Mouse (Mus musculus): ENCODE data around the gene Klhdc3. TPM values are rescaled to one million over a fixed set of nuclear protein-coding genes. Genes with fewer than 3 reads are reported as not detected.

Klhdc3 gene
- polyA plus RNA-seq, 1 experiment from 2014 or later, result 147 TPM

- no peaks in the 10 kb centered on the region for H3K4me1 ChIP-seq (ENCODE audit: control insufficient read depth, insufficient read depth, low read length)
- 93% methylated on average over 12 of the region's 12 CpGs for WGBS
- DNase-seq (ENCODE audit: low spot score), result no peak
These were observed 10.0 kb upstream of the Klhdc3 start for GRCm38 (mm10) chr17:46690665-46691064.

GRCm38 (mm10) chr17:46685913-46686312 is 5.2 kb upstream of the Klhdc3 start:
- no peaks in the 10 kb centered on the region for H3K27me3 ChIP-seq (replicated peaks; ENCODE audit: control insufficient read depth, insufficient read depth, low read length)
- DNase-seq (ENCODE audit: low spot score) (no peak), ATAC-seq (no peak)
- no peaks in the 10 kb centered on the region for H3K9me3 ChIP-seq (replicated peaks; ENCODE audit: control insufficient read depth, low read length)
- peaks cover 6% of the 10 kb centered on the region for H3K4me1 ChIP-seq (ENCODE audit: control insufficient read depth, insufficient read depth, low read length)
- no peak overlapping the region for H3K4me2 ChIP-seq (ENCODE audit: low read length)
- H3K9ac ChIP-seq (ENCODE audit: low read length), result no peak overlapping the region
- no peak overlapping the region for H3K4me3 ChIP-seq (ENCODE audit: low read depth, low read length)
- H3K27ac ChIP-seq (ENCODE audit: low read depth, low read length), result no peak overlapping the region
- 97% methylated on average over 6 of the region's 6 CpGs for WGBS
- peaks cover 50% of the 10 kb centered on the region for H3K36me3 ChIP-seq (ENCODE audit: control insufficient read depth, insufficient read depth, low read length)

More at GRCm38 (mm10) chr17:46690665-46691064, 10.0 kb upstream of the Klhdc3 start:
- no peak for ATAC-seq
- peaks cover 20% of the 10 kb centered on the region for H3K36me3 ChIP-seq (ENCODE audit: control insufficient read depth, insufficient read depth, low read length)
- H3K27me3 ChIP-seq (replicated peaks; ENCODE audit: control insufficient read depth, insufficient read depth, low read length), result no peaks in the 10 kb centered on the region
- H3K9me3 ChIP-seq (replicated peaks; ENCODE audit: control insufficient read depth, low read length), result no peaks in the 10 kb centered on the region
- H3K4me3 ChIP-seq (ENCODE audit: low read depth, low read length), result no peak overlapping the region
- no peak overlapping the region for H3K4me2 ChIP-seq (ENCODE audit: low read length)
- no peak overlapping the region for H3K27ac ChIP-seq (ENCODE audit: low read depth, low read length)
- no peak overlapping the region for H3K9ac ChIP-seq (ENCODE audit: low read length)

DNA sequence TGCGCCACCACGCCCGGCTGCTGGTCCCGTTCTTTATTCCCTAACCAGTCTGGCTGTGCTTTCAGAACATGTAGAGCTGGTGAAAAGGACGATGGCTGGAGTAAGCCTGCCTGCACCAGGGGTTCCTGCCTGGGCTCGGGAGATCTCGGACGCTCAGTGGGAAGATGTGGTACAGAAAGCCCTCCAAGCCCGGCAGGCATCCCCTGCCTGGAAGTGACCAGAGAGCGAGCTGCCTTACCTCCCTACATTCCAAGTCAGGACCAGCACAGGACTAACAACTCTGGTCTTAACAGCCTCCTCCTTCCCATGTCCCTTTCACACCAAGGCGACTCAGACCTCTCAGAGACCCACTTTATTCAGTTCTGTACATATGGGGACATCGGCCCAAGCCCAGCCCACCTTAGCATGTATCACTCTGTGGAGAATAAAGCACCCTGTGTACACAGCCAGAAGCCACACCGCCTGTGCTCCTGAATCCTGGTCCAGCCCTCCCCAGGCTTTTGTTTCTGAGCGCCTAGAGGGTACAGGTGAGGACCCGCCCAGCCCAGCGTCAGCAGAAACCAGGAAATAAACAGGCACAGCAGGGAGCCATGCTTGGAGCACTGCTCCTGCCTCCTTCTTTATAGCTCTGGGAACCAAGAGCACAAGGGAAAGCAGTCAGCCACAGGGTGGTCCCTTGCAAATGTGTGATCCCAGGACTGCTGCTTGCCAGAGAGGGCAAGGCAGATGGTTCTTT is 2.1 kb upstream of the Klhdc3 start:
- Histone ChIP-seq H3K27me3 (replicated peaks; ENCODE audit: control insufficient read depth, insufficient read depth, low read length) (no peaks in the 10 kb centered on the region), H3K27ac (ENCODE audit: low read depth, low read length) (no peak overlapping the region), H3K9me3 (replicated peaks; ENCODE audit: control insufficient read depth, low read length) (no peaks in the 10 kb centered on the region), H3K36me3 (ENCODE audit: control insufficient read depth, insufficient read depth, low read length) (peaks cover 54% of the 10 kb centered on the region), H3K4me2 (ENCODE audit: low read length) (no peak overlapping the region), H3K4me3 (ENCODE audit: low read depth, low read length) (no peak overlapping the region), H3K4me1 (ENCODE audit: control insufficient read depth, insufficient read depth, low read length) (peaks cover 18% of the 10 kb centered on the region), H3K9ac (ENCODE audit: low read length) (no peak overlapping the region)
- DNase-seq (ENCODE audit: low spot score), result no peak
- no peak for ATAC-seq
- 76% methylated on average over 16 of the region's 16 CpGs for WGBS

- Histone ChIP-seq H3K27me3 (replicated peaks; ENCODE audit: control insufficient read depth, insufficient read depth, low read length) (no peaks in the 10 kb centered on the region), H3K9me3 (replicated peaks; ENCODE audit: control insufficient read depth, low read length) (no peaks in the 10 kb centered on the region), H3K4me1 (ENCODE audit: control insufficient read depth, insufficient read depth, low read length) (peaks cover 18% of the 10 kb centered on the region), H3K4me3 (ENCODE audit: low read depth, low read length) (peak overlapping the region; percentile 80), H3K36me3 (ENCODE audit: control insufficient read depth, insufficient read depth, low read length) (peaks cover 58% of the 10 kb centered on the region), H3K4me2 (ENCODE audit: low read length) (peak overlapping the region; percentile 79), H3K27ac (ENCODE audit: low read depth, low read length) (no peak overlapping the region), H3K9ac (ENCODE audit: low read length) (peak overlapping the region; percentile 70)
- no peak for DNase-seq (ENCODE audit: low spot score)
- WGBS, result 31% methylated on average over 12 of the region's 12 CpGs
- no peak for ATAC-seq
These were observed 878 bp upstream of the Klhdc3 start for GRCm38 (mm10) chr17:46681466-46682118.

DNA sequence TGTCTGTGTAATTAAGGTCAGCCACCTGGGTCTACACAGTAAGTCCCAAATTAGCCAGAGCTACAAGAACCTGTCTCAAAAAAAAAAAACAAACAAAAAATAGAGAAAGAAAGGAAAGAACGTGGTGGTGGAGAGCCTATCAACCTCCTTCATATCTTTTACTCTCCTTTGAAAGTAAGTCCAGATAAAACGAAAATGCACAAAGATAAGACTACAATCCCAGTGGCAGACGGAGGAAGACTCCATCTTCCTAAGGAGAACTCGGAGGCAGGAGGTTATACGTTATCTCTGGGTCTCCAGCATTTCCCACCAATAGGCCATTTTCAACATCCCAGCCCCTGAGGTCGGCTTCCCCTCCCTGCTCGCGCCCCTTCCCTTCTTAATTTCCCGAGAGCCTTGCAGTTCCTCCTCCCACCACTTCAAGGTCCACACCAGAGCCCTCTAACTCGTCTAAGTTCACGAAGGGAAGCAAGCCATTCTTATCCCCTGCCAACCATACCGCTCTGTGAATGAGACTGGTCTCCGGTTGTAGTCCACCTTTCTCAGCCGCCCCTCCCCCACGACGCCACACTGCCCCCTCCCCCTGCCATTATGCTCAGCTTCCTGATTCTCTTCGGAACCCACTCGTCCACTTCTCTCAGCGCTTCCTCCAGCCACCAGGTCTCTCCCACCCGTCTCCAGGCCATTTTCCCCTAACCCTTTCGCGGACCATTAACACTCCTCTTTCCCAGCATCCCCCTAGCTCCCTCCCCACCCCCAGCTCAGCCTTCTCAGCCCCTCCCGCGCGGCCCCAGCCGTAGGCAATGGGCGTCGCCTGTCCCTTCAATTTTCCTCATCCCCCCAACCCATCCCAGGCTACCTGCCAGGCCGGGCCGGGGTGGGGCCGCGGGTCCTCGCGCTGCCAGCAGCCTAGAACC is 613 bp downstream of the Klhdc3 start:
- DNase-seq (ENCODE audit: low spot score) (peak; percentile 61), ATAC-seq (peak; percentile 15)
- peak overlapping the region; percentile 80 for H3K4me3 ChIP-seq (ENCODE audit: low read depth, low read length)
- no peaks in the 10 kb centered on the region for H3K27me3 ChIP-seq (replicated peaks; ENCODE audit: control insufficient read depth, insufficient read depth, low read length)
- H3K27ac ChIP-seq (ENCODE audit: low read depth, low read length), result peak overlapping the region; percentile 80
- peaks cover 58% of the 10 kb centered on the region for H3K36me3 ChIP-seq (ENCODE audit: control insufficient read depth, insufficient read depth, low read length)
- H3K4me2 ChIP-seq (ENCODE audit: low read length), result peak overlapping the region; percentile 77
- peak overlapping the region; percentile 76 for H3K9ac ChIP-seq (ENCODE audit: low read length)
- WGBS, result 1% methylated on average over 34 of the region's 34 CpGs
- no peaks in the 10 kb centered on the region for H3K9me3 ChIP-seq (replicated peaks; ENCODE audit: control insufficient read depth, low read length)
- peaks cover 18% of the 10 kb centered on the region for H3K4me1 ChIP-seq (ENCODE audit: control insufficient read depth, insufficient read depth, low read length)

DNA sequence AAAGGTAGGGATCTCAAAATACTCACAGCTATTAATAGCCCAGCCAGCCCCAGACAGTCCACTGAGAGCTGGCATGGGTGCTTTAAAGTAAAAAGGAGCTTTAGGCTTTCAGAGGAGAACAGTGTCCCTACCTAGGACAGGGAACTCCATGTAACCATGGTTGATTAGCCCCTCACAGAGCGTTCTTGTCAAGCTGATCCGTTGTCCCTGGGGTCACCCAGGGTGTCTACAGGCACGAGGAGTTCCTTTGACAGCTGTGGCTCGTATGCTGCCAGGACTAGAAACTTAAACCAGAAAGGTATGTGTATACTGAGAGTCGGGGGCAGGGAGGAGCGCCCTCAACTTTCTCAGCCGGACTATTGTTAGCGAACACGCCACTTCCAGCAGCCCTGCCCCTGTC is 1.8 kb downstream of the Klhdc3 start:
- Histone ChIP-seq H3K27ac (ENCODE audit: low read depth, low read length) (no peak overlapping the region), H3K9ac (ENCODE audit: low read length) (peak overlapping the region; percentile 76), H3K4me3 (ENCODE audit: low read depth, low read length) (peak overlapping the region; percentile 80; the same call in 1 of the 2 replicates), H3K27me3 (replicated peaks; ENCODE audit: control insufficient read depth, insufficient read depth, low read length) (no peaks in the 10 kb centered on the region), H3K36me3 (ENCODE audit: control insufficient read depth, insufficient read depth, low read length) (peaks cover 50% of the 10 kb centered on the region), H3K4me1 (ENCODE audit: control insufficient read depth, insufficient read depth, low read length) (peaks cover 18% of the 10 kb centered on the region), H3K4me2 (ENCODE audit: low read length) (peak overlapping the region; percentile 77), H3K9me3 (replicated peaks; ENCODE audit: control insufficient read depth, low read length) (no peaks in the 10 kb centered on the region)
- no peak for ATAC-seq
- WGBS, result 70% methylated on average over 9 of the region's 9 CpGs
- no peak for DNase-seq (ENCODE audit: low spot score)

DNA sequence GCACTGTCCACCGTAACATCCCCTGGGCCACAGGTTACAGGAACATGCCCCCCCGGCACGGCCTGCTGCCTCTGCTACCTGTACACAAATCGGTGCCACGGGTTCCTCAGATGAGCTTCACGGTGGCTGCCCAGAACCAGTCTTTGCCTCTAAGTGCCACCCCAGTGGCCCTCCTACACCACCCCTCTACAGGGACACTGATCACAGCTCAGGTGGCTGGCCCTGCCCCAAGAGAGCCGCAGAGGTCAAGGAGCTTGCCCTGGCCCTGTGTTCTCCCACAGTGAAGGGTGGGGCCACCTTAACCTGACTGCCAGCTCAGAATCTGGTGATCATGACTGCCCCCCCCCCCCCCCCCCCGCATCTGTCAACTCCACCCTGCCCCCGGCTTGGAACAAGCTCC is 2.3 kb downstream of the Klhdc3 start, which contains the start of gene Mea1:
TSS of gene Mea1 (plus strand) at position 378 of the 400 bp plus-strand sequence.
- ATAC-seq (no peak), DNase-seq (ENCODE audit: low spot score) (no peak)
- Histone ChIP-seq H3K9ac (ENCODE audit: low read length) (peak within 1 kb of the TSS; percentile 76), H3K4me3 (ENCODE audit: low read depth, low read length) (peak within 1 kb of the TSS; percentile 80), H3K27me3 (replicated peaks; ENCODE audit: control insufficient read depth, insufficient read depth, low read length) (no peaks in the 10 kb centered on the region), H3K36me3 (ENCODE audit: control insufficient read depth, insufficient read depth, low read length) (peaks cover 45% of the 10 kb centered on the region), H3K4me1 (ENCODE audit: control insufficient read depth, insufficient read depth, low read length) (peaks cover 21% of the 10 kb centered on the region), H3K27ac (ENCODE audit: low read depth, low read length) (no peak within 1 kb of the TSS), H3K4me2 (ENCODE audit: low read length) (peak within 1 kb of the TSS; percentile 77), H3K9me3 (replicated peaks; ENCODE audit: control insufficient read depth, low read length) (no peaks in the 10 kb centered on the region)
- WGBS, result 92% methylated on average over 8 of the region's 9 CpGs

DNA sequence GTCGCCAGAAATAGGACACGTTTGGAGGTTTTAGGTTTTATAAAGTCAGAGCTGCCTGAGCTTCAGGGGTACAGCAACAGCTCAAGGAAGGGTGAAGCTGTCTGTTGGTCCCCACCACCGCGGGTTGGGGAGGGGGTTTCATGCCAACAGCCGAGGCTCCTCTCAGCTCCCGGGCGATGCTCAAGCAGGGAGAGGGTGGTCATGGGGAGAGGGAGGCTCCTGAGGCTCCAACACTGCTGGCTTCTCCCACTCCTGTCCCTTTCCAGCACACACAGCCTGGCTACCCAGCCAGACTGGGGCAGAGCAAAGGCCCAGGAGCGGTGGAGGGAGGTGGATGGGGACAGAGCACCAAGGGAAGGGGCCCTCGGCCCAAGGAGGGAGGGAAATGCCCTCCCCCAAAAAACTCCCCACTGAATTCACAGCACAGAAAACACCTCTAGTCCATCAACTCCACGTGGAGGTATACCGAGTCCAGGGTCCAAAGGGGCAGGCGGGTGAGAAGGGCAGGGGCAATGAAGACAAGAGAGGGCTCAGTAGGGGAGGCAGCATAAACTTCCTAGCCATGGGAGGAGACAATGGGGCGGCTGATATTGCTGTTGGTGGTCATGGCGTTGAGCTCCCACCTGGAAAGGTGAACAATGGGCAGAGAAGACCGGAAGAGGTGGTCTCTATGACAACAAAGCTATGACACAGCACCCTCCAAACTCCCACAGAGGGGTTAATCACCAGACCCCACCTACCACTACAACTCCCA is 6.0 kb downstream of the Klhdc3 start:
- Histone ChIP-seq H3K9ac (ENCODE audit: low read length) (peak overlapping the region; percentile 3; the same call in 1 of the 2 replicates), H3K9me3 (replicated peaks; ENCODE audit: control insufficient read depth, low read length) (no peaks in the 10 kb centered on the region), H3K36me3 (ENCODE audit: control insufficient read depth, insufficient read depth, low read length) (peaks cover 56% of the 10 kb centered on the region), H3K4me3 (ENCODE audit: low read depth, low read length) (peak overlapping the region; percentile 67), H3K4me2 (ENCODE audit: low read length) (peak overlapping the region; percentile 91), H3K4me1 (ENCODE audit: control insufficient read depth, insufficient read depth, low read length) (peaks cover 15% of the 10 kb centered on the region), H3K27me3 (replicated peaks; ENCODE audit: control insufficient read depth, insufficient read depth, low read length) (no peaks in the 10 kb centered on the region), H3K27ac (ENCODE audit: low read depth, low read length) (peak overlapping the region; percentile 10)
- ATAC-seq, result peak; percentile 28
- 24% methylated on average over 15 of the region's 15 CpGs for WGBS
- no peak for DNase-seq (ENCODE audit: low spot score)
